Mouse (Mus musculus) ES-E14 (cell line): ENCODE measurements at regions not wholly inside any gene's neighbourhood (a gene's known extent, or its start where the extent isn't known, plus 50 kb on each side); places are given as distances from the start of the nearest gene placed in this dataset.

Experiments used
- DNase-seq: peaks from one replicate; pipeline ENCODE4 v3.0.0-alpha.2; 2013; ENCODE audit warnings: low read depth, low spot score
- H3K27ac ChIP-seq: 2 replicates; pipeline ENCODE4 v1.5.1; 2012; ENCODE audit warnings: low read depth, mild to moderate bottlenecking, low read length, moderate library complexity, mixed read lengths; ENCODE audit not compliant: poor library complexity, insufficient read depth, severe bottlenecking
- H3K36me3 ChIP-seq: 2 replicates; pipeline ENCODE4 v1.6.1; 2012; ENCODE audit warnings: mild to moderate bottlenecking, low read length, moderate library complexity, mixed read lengths; ENCODE audit not compliant: control insufficient read depth, poor library complexity, insufficient read depth, severe bottlenecking
- H3K4me1 ChIP-seq, 2 experiments: fragments of 150-350 bp in 1 of 2; sonication (generic) in 1 of 2; 2 replicates each; pipeline ENCODE4 v1.6.1; 2012; ENCODE audit warnings: low read length in 2 of 2, mild to moderate bottlenecking in 1 of 2, mixed read lengths in 1 of 2; ENCODE audit not compliant: control insufficient read depth in 2 of 2, insufficient read depth in 2 of 2, poor library complexity in 1 of 2
- H3K4me3 ChIP-seq, 2 experiments: fragments of 150-350 bp in 1 of 2; sonication (generic) in 1 of 2; 2 replicates each; pipeline ENCODE4 v1.5.1; 2012; ENCODE audit warnings: low read length in 2 of 2, low read depth in 1 of 2, mild to moderate bottlenecking in 1 of 2, mixed read lengths in 1 of 2; ENCODE audit not compliant: insufficient read depth in 1 of 2, poor library complexity in 1 of 2, severe bottlenecking in 1 of 2
- H3K9ac ChIP-seq: 2 replicates; pipeline ENCODE4 v1.6.1; 2012; ENCODE audit warnings: low read depth, mild to moderate bottlenecking, low read length, mixed read lengths; ENCODE audit not compliant: poor library complexity, insufficient read depth, severe bottlenecking
- H3K9me3 ChIP-seq: fragments of 150-350 bp; sonication (generic); 2 replicates; pipeline ENCODE4 v1.6.1; 2012; ENCODE audit warnings: low read depth, mild to moderate bottlenecking, low read length; ENCODE audit not compliant: control insufficient read depth, insufficient read depth
- CHD2 ChIP-seq: IDR thresholded peaks from 2 replicates; pipeline ENCODE4 v1.6.1; 2014; ENCODE audit warnings: mild to moderate bottlenecking, low read depth, low read length, inconsistent platforms
- HCFC1 ChIP-seq: IDR thresholded peaks from 2 replicates; pipeline ENCODE4 v1.6.1; 2012; ENCODE audit warnings: low read length, inconsistent platforms, borderline replicate concordance; ENCODE audit not compliant: insufficient read depth
- MAFK ChIP-seq: IDR thresholded peaks from 2 replicates; pipeline ENCODE4 v1.6.1; 2014; ENCODE audit warnings: mild to moderate bottlenecking, low read depth, low read length, inconsistent platforms; ENCODE audit not compliant: insufficient read depth
- ZC3H11A ChIP-seq: IDR thresholded peaks from 2 replicates; pipeline ENCODE4 v1.6.1; 2012; ENCODE audit warnings: low read depth, mild to moderate bottlenecking, inconsistent platforms, low read length, borderline replicate concordance
- ZNF384 ChIP-seq: IDR thresholded peaks from 2 replicates; pipeline ENCODE4 v1.6.1; 2012; ENCODE audit warnings: low read depth, low read length, inconsistent platforms
- in situ Hi-C, 2 experiments: fragments of 600-800 bp; cut with MboI; formaldehyde crosslinking; loops; one replicate each; pipeline ENCODE4 v1.15.1; 2025; ENCODE audit warnings: low sequenced_read_pairs in 2 of 2, inconsistent platforms in 1 of 2; ENCODE audit not compliant: unreplicated experiment in 2 of 2

DNA sequence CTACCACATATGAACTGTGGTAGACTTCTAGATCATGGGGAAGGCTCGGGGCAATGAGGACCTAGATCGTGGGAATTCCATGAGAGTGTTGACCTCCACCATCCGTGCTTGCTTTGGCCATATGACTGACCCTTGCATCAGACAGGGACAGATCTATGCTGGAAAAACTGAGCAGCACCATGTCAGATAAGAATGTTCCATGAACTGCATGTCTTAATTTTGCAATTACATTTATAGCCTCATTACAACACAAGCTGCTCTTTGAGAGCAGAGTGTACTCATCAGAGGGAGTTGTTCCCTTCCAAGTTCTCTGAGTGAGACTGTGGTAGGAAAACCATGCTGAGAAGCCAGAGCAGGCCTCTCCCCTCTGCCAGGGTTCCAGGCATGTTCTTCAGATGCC lies 166.4 kb upstream of the Ttc29 start:
- H3K4me3 ChIP-seq: no peak overlapping the region
- H3K9ac ChIP-seq: no peak overlapping the region
- no peaks in the 10 kb centered on the region for H3K4me1 ChIP-seq
- no peak for DNase-seq
- no peaks in the 10 kb centered on the region for H3K9me3 ChIP-seq
- no peak for TF ChIP-seq CHD2
- TF ChIP-seq MAFK: no peak
- no peak for TF ChIP-seq HCFC1
- TF ChIP-seq ZC3H11A: no peak
- TF ChIP-seq ZNF384: no peak
- in situ Hi-C loops: no loop called here
- no peaks in the 10 kb centered on the region for H3K36me3 ChIP-seq
- H3K27ac ChIP-seq: no peak overlapping the region

DNA sequence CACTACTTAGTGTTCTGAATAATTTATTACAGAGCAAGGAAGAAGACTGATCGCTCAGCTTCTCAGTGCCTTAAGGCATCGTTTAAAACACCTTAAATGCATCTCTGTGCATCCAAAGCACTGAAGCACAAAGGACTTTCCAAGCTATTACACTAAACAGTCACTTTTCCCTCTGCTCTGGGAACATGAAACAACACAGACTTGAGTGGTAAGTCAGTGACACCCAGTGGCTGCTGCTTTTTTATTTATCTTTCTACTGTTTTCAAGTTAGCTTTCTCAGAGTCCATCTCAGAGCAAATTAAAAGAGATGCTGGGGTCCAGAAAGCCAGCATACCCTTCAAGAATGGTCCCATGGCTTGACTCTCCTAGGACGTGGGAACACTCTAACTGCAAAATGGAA lies 162.3 kb upstream of the Ttc29 start:
- H3K9ac ChIP-seq: no peak overlapping the region
- no peak overlapping the region for H3K27ac ChIP-seq
- no peaks in the 10 kb centered on the region for H3K36me3 ChIP-seq
- no peak for DNase-seq
- TF ChIP-seq HCFC1: no peak
- TF ChIP-seq ZC3H11A: no peak
- TF ChIP-seq CHD2: no peak
- TF ChIP-seq ZNF384: no peak
- no peak for TF ChIP-seq MAFK
- H3K4me1 ChIP-seq: no peaks in the 10 kb centered on the region; a peak in 1 of 4 replicates
- in situ Hi-C loops: loop anchor here in 1 of 2 experiments (25.0 kb wide), 1 partner anchor 412 kb away; no protein-coding TSS in a partner anchor
- no peak overlapping the region for H3K4me3 ChIP-seq
- no peaks in the 10 kb centered on the region for H3K9me3 ChIP-seq

DNA sequence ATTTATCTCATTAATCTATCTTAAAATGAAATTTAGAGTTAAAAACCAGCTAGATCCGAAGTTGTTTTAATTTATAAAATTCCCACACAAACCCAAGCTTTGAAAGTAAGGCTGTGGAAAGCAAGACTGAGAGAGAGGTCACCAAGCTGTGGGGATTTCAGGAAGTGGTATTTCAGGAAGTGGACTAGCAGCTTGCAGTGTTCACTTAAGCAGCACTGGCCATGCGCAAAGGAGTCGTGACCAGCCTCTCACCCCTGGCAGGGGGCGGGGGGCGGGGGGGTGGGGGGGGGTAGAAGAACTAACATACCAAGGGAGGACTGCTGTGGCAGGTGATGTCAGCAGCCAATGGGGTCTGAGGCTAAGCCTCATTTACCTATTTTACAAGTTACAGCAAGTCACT lies 158.7 kb upstream of the Ttc29 start:
- no peaks in the 10 kb centered on the region for H3K36me3 ChIP-seq
- no peak overlapping the region for H3K27ac ChIP-seq
- no peak overlapping the region for H3K4me3 ChIP-seq
- in situ Hi-C loops: loop anchor here in 1 of 2 experiments (25.0 kb wide), 1 partner anchor 408 kb away; no protein-coding TSS in a partner anchor
- TF ChIP-seq HCFC1 (no peak), ZNF384 (no peak), CHD2 (no peak), MAFK (no peak), ZC3H11A (no peak)
- no peaks in the 10 kb centered on the region for H3K9me3 ChIP-seq
- H3K4me1 ChIP-seq: no peaks in the 10 kb centered on the region; a peak in 1 of 4 replicates
- no peak for DNase-seq
- H3K9ac ChIP-seq: no peak overlapping the region

DNA sequence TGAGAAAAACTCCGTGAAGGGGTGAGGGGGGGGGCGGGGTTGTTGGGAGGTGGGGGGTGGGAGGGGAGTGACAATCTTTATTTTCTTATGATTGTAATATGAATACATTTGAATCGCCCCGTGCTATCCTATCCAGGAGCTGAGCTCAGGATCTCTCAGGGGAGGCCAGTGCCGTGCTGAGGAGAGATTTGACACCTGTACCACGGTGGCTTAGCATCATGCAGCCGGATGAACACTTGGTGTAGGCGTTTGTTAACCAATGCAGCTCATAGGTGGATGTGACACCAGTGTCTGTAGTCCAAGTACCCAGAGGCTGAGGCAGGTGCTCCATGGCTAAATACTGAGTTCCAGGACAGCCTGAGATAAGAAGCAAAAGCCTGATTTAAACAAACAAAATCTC lies 158.2 kb upstream of the Ttc29 start:
- DNase-seq: no peak
- no peak overlapping the region for H3K4me3 ChIP-seq
- H3K27ac ChIP-seq: no peak overlapping the region

DNA sequence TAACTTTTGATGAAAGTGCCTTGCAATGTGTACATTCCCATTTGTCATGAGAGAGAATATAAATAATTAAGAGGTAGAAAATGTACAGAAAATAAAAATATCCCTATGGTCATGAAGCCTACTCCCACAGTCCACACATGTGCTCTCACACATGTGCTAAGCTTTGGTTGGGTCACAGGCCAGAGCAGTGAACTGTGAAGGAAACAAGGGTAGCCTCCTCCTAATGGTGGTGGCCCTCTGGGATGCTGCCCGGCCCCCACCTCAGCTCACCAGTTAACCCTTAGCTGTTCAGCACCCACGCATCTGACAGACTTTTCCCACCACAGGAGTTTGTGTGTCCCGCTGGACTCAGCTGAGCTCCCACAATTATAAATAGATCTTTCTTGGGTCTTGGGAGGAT lies 157.6 kb upstream of the Ttc29 start:
- H3K9ac ChIP-seq: no peak overlapping the region
- in situ Hi-C loops: loop anchor here in 1 of 2 experiments (25.0 kb wide), 1 partner anchor 407 kb away; no protein-coding TSS in a partner anchor
- no peak overlapping the region for H3K27ac ChIP-seq
- H3K36me3 ChIP-seq: no peaks in the 10 kb centered on the region
- no peaks in the 10 kb centered on the region for H3K9me3 ChIP-seq
- TF ChIP-seq CHD2 (no peak), MAFK (no peak), ZNF384 (no peak), HCFC1 (no peak)
- no peak overlapping the region for H3K4me3 ChIP-seq
- no peaks in the 10 kb centered on the region; a peak in 1 of 4 replicates for H3K4me1 ChIP-seq
- DNase-seq: no peak

More for the DNA sequence above, 158.2 kb upstream of the Ttc29 start:
- no peaks in the 10 kb centered on the region for H3K36me3 ChIP-seq
- no peak overlapping the region for H3K9ac ChIP-seq
- H3K4me1 ChIP-seq: no peaks in the 10 kb centered on the region; a peak in 1 of 4 replicates
- in situ Hi-C loops: loop anchor here in 1 of 2 experiments (25.0 kb wide), 1 partner anchor 407 kb away; no protein-coding TSS in a partner anchor
- no peak for TF ChIP-seq HCFC1
- TF ChIP-seq ZNF384: no peak
- no peak for TF ChIP-seq ZC3H11A
- no peak for TF ChIP-seq CHD2
- no peak for TF ChIP-seq MAFK
- no peaks in the 10 kb centered on the region for H3K9me3 ChIP-seq
